Mouse (Mus musculus) stomach, postnatal 0 days (tissue): ENCODE data around the gene Wfdc10.

Source experiments
- CTCF ChIP-seq: IDR thresholded peaks from 2 replicates; pipeline ENCODE4 v1.5.1; 2016; ENCODE audit warnings: antibody characterized with exemption, low read depth, mild to moderate bottlenecking, moderate library complexity
- EP300 ChIP-seq: optimal IDR thresholded peaks from 2 replicates; pipeline ENCODE3; 2016; ENCODE audit warnings: antibody characterized with exemption

- TF ChIP-seq CTCF (no peak), EP300 (no peak)
Observed at GRCm38 (mm10) chr2:164656483-164656882, 637 bp downstream of the Wfdc10 start, which contains the start of gene Wfdc9.
